In the genomic region with DNA sequence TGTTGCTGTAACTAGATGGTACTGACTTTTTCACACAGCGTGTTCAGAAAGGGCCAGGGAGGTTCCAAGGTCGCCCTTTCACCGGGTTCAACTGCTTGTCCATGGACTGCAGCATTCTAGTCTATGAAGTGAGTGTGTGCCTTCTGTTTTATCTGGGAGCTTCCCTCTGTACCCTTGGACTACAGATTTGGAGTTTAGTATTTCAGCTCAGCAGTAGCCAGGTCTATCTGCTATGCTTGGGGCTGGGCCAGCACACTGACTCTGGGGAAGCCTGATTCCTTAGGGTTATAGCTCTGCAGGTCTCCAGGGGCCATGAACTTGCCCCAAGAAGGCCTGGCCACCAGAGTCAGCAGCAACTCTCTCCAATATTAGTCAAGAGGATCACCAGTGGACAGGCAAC, we compare ENCODE assay signal across 27 mouse cellular contexts. TPM values are rescaled to one million over a fixed set of nuclear protein-coding genes. Genes with fewer than 3 reads are reported as not detected.
DNase-seq lines count a peak whose midpoint lies in the region; ATAC-seq and TF ChIP-seq lines count a peak whose summit lies in the region.
"Had no signal": no experiment of that assay in that cellular context is flagged by ENCODE, and none has a peak within 500 bp of the region (broad histone marks: within the 10 kb centered on the region; RNA-seq: fewer than 3 reads in every experiment).

No protein-coding gene starts in this region.

- peak overlapping the region; percentile 17 for H3K4me3 ChIP-seq in intestine, embryonic 16.5 days (ENCODE audit: low read length)
- no peak overlapping the region for H3K4me3 ChIP-seq in intestine, embryonic 15.5 days (replicated peaks)
- H3K4me3 ChIP-seq in kidney, embryonic 16.5 days (ENCODE audit: low read length), result no peak overlapping the region
- H3K4me3 ChIP-seq in intestine, postnatal 0 days (ENCODE audit: low read depth, low read length), result peak overlapping the region; percentile 46
- H3K4me3 ChIP-seq: forebrain, embryonic 10.5 days; forebrain, embryonic 15.5 days; heart, embryonic 12.5 days; heart, embryonic 15.5 days; hindbrain, embryonic 10.5 days; hindbrain, embryonic 13.5 days had no signal

- H3K9ac ChIP-seq in intestine, embryonic 16.5 days (ENCODE audit: low read depth, low read length), result no peak overlapping the region
- H3K9ac ChIP-seq in intestine, embryonic 15.5 days, result no peak overlapping the region
- no peak overlapping the region for H3K9ac ChIP-seq in kidney, embryonic 16.5 days (replicated peaks; ENCODE audit: low read length)
- 0 out of 2 replicates have a peak overlapping the region, but pooled peaks have one; percentile 7 for H3K9ac ChIP-seq in intestine, postnatal 0 days (ENCODE audit: low read depth, low read length)
- H3K9ac ChIP-seq: forebrain, embryonic 15.5 days; heart, embryonic 12.5 days; heart, embryonic 15.5 days; hindbrain, embryonic 13.5 days had no signal

- H3K4me1 ChIP-seq in intestine, embryonic 16.5 days (ENCODE audit: control insufficient read depth, insufficient read depth, low read length), result peaks cover 2% of the 10 kb centered on the region
- peaks cover 6% of the 10 kb centered on the region; the same call in 1 of the 2 replicates for H3K4me1 ChIP-seq in intestine, embryonic 15.5 days (replicated peaks)
- H3K4me1 ChIP-seq in kidney, embryonic 16.5 days (ENCODE audit: insufficient read depth, low read length), result peaks cover 8% of the 10 kb centered on the region
- H3K4me1 ChIP-seq in intestine, postnatal 0 days (replicated peaks; ENCODE audit: control insufficient read depth, insufficient read depth, low read length), result peaks cover 3% of the 10 kb centered on the region; the same call in 1 of the 2 replicates

- WGBS in intestine, embryonic 16.5 days, result 59% methylated on average over 3 of the region's 3 CpGs
- WGBS in intestine, embryonic 15.5 days, result 70% methylated on average over 3 of the region's 3 CpGs
- WGBS in kidney, embryonic 16.5 days, result 74% methylated on average over 3 of the region's 3 CpGs
- WGBS in intestine, postnatal 0 days, result 61% methylated on average over 3 of the region's 3 CpGs

- H3K4me2 ChIP-seq in intestine, embryonic 16.5 days (ENCODE audit: low read depth, low read length), result peak overlapping the region; percentile 6; the same call in 1 of the 2 replicates
- no peak overlapping the region for H3K4me2 ChIP-seq in intestine, embryonic 15.5 days (replicated peaks)
- H3K4me2 ChIP-seq in kidney, embryonic 16.5 days (replicated peaks; ENCODE audit: low read depth, low read length), result no peak overlapping the region
- H3K4me2 ChIP-seq in intestine, postnatal 0 days (replicated peaks; ENCODE audit: low read depth), result peak overlapping the region; percentile 67
- H3K4me2 ChIP-seq: forebrain, embryonic 15.5 days; heart, embryonic 12.5 days; heart, embryonic 15.5 days; hindbrain, embryonic 13.5 days had no signal

- no peaks in the 10 kb centered on the region for H3K36me3 ChIP-seq in intestine, embryonic 16.5 days (ENCODE audit: control insufficient read depth, insufficient read depth, low read length)
- no peaks in the 10 kb centered on the region for H3K36me3 ChIP-seq in intestine, embryonic 15.5 days
- H3K36me3 ChIP-seq in kidney, embryonic 16.5 days (ENCODE audit: insufficient read depth, low read length), result no peaks in the 10 kb centered on the region
- H3K36me3 ChIP-seq in intestine, postnatal 0 days (ENCODE audit: control insufficient read depth, insufficient read depth), result no peaks in the 10 kb centered on the region
- H3K36me3 ChIP-seq: forebrain, embryonic 10.5 days; forebrain, embryonic 15.5 days; heart, embryonic 12.5 days; heart, embryonic 15.5 days; hindbrain, embryonic 10.5 days; hindbrain, embryonic 13.5 days had no signal

- H3K27ac ChIP-seq in intestine, embryonic 16.5 days (ENCODE audit: low read length), result no peak overlapping the region
- no peak overlapping the region for H3K27ac ChIP-seq in intestine, embryonic 15.5 days
- H3K27ac ChIP-seq in kidney, embryonic 16.5 days (ENCODE audit: low read length), result no peak overlapping the region
- no peak overlapping the region; the same call in 1 of the 2 replicates for H3K27ac ChIP-seq in intestine, postnatal 0 days (ENCODE audit: low read depth, low read length)
- H3K27ac ChIP-seq: forebrain, embryonic 10.5 days; forebrain, embryonic 15.5 days; heart, embryonic 15.5 days; hindbrain, embryonic 10.5 days; hindbrain, embryonic 13.5 days had no signal

- no peak for TF ChIP-seq CTCF in intestine, postnatal 0 days (IDR thresholded peaks at IDR 0.05; ENCODE audit: low read depth)

- peaks cover 31% of the 10 kb centered on the region for H3K27me3 ChIP-seq in intestine, embryonic 16.5 days (replicated peaks; ENCODE audit: control insufficient read depth, insufficient read depth, low read length)
- H3K27me3 ChIP-seq in intestine, embryonic 15.5 days (replicated peaks), result peaks cover 27% of the 10 kb centered on the region
- H3K27me3 ChIP-seq in kidney, embryonic 16.5 days (ENCODE audit: insufficient read depth, low read length), result peaks cover 37% of the 10 kb centered on the region
- peaks cover 8% of the 10 kb centered on the region for H3K27me3 ChIP-seq in intestine, postnatal 0 days (replicated peaks; ENCODE audit: control insufficient read depth, insufficient read depth, low read length)

- peak; percentile 27 for DNase-seq in adrenal gland, postnatal 10 days
- no peak for DNase-seq in adrenal gland, adult 18-20 months (ENCODE audit: low spot score in 2 of 2)
- peak; percentile 61 for DNase-seq in kidney, adult 9 months
- no peak for DNase-seq in left cerebral cortex, postnatal 10 days (ENCODE audit: extremely low spot score in 1 of 2, low spot score in 2 of 2)
- DNase-seq: adrenal gland, postnatal 36 days; cerebellum, adult 18-20 months; cerebellum, adult 9-10 months; cerebellum, postnatal 14 days; gastrocnemius, postnatal 25 days; heart, adult 18-20 months; heart, postnatal 10 days; heart, postnatal 36 days had no signal

- intact Hi-C loops in left cerebral cortex, postnatal 10 days (cut with DNase I), result no loop called here

- H3K9me3 ChIP-seq in intestine, embryonic 16.5 days (ENCODE audit: control insufficient read depth, low read length), result no peaks in the 10 kb centered on the region
- H3K9me3 ChIP-seq in intestine, embryonic 15.5 days, result no peaks in the 10 kb centered on the region
- no peaks in the 10 kb centered on the region for H3K9me3 ChIP-seq in kidney, embryonic 16.5 days (ENCODE audit: low read length)
- no peaks in the 10 kb centered on the region for H3K9me3 ChIP-seq in intestine, postnatal 0 days (ENCODE audit: control insufficient read depth)
- H3K9me3 ChIP-seq: forebrain, embryonic 10.5 days; forebrain, embryonic 15.5 days; heart, embryonic 12.5 days; heart, embryonic 15.5 days; hindbrain, embryonic 10.5 days; hindbrain, embryonic 13.5 days had no signal

- no peak for ATAC-seq in intestine, embryonic 16.5 days
- no peak for ATAC-seq in intestine, embryonic 15.5 days
- no peak for ATAC-seq in kidney, embryonic 16.5 days (ENCODE audit: low FRiP score, low TSS enrichment)
- ATAC-seq in intestine, postnatal 0 days, result no peak
- ATAC-seq: activated CD4-positive, CD25-positive, alpha-beta regulatory T cell, adult 4 months; forebrain, embryonic 15.5 days; hindbrain, embryonic 16.5 days had no signal

RNA-seq across cellular contexts. Expression of a gene that starts 1.4 kb away (rescaled TPM):
- under 1 TPM in 1 of 2 experiments, not detected in 1; 0.12 TPM for total RNA-seq in adrenal gland, postnatal 10 days (2021)
- under 1 TPM; 0.73 to 0.99 TPM for total RNA-seq in adrenal gland, adult 18-20 months (2021)
- polyA plus RNA-seq in intestine, embryonic 16.5 days (2015; fragmentation: Nextera tagmentation; extraction: Ambion mirVana), result 8.5 and 10.3 TPM in 2 replicates
- 5.0 and 6.2 TPM in 2 replicates for polyA plus RNA-seq in intestine, embryonic 15.5 days (2015; fragmentation: Nextera tagmentation; extraction: Ambion mirVana)
- polyA plus RNA-seq in kidney, embryonic 16.5 days (2015; fragmentation: Nextera tagmentation; extraction: Ambion mirVana), result 3.7 and 4.2 TPM in 2 replicates
- polyA plus RNA-seq in intestine, postnatal 0 days (2015; fragmentation: Nextera tagmentation; extraction: Ambion mirVana), result 21.9 and 25.3 TPM in 2 replicates
- 1 to 10 TPM in 1 of 2 experiments, under 1 TPM in 1; 0.73 to 1.2 TPM for total RNA-seq in left cerebral cortex, postnatal 10 days (2021)
- total RNA-seq: ES-E14 had no signal
- polyA plus RNA-seq: activated CD4-positive, CD25-positive, alpha-beta regulatory T cell, adult 4 months; embryonic facial prominence, embryonic 11.5 days; embryonic facial prominence, embryonic 14.5 days; forebrain, embryonic 10.5 days; forebrain, embryonic 15.5 days; heart, embryonic 12.5 days; hindbrain, embryonic 10.5 days had no signal

Comparison
In these comparisons a context has a peak if more than half of its experiments do, and no peak if none do; other contexts are left out.
1. DNase-seq: peak in adrenal gland, postnatal 10 days (single experiment) and kidney, adult 9 months (single experiment); none in adrenal gland, adult 18-20 months (0 of 2) and left cerebral cortex, postnatal 10 days (0 of 2).
2. H3K4me2 ChIP-seq: peak in intestine, embryonic 16.5 days (single experiment) and intestine, postnatal 0 days (single experiment); none in intestine, embryonic 15.5 days (single experiment) and kidney, embryonic 16.5 days (single experiment).
3. H3K4me3 ChIP-seq: peak in intestine, embryonic 16.5 days (single experiment) and intestine, postnatal 0 days (single experiment); none in intestine, embryonic 15.5 days (single experiment) and kidney, embryonic 16.5 days (single experiment).